In the genomic region with DNA sequence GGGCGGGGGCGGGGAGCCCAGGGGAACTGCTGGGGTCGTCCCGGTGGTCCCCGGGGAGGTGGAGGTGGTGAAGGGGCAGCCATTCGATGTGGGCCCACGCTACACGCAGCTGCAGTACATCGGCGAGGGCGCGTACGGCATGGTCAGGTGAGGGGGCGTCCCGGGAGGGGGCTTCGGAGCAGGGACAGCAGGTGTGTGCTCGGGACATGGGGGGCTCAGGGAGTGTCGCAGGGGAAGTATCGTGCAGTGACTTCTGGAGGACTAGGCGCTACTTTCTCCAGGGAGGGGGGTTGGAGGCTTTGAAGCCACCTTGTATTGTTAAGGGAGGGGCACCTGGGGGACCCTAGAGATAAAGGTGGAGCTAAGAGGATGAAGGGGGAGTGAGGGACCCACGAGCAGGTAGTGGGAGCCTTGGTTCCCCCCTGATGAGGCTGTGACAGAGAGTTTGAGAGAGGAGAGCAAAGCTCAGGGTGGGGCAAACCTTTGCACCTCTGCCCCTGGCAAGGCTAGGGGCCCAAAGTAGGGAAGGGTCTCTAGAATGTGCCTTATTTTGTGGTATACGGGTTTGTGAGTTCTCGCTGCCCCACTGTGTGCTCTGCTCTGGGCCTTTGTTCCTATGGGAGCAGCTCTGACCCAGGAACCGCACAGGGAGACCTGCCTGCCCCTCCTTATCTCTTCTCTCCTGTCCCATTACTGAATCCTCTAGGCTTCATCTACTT, we compare ENCODE assay signal across 8 mouse cellular contexts. TPM values are rescaled to one million over a fixed set of nuclear protein-coding genes. Genes with fewer than 3 reads are reported as not detected.
A peak's percentile ranks its signal among the peaks of the same experiment; 100 is the strongest.
DNase-seq lines count a peak whose midpoint lies in the region; ATAC-seq and TF ChIP-seq lines count a peak whose summit lies in the region.

No protein-coding gene starts in this region.

- TF ChIP-seq CTCF in E14TG2a.4 (conservative IDR thresholded peaks at IDR 0.05; ENCODE audit: low read length), result no peak

- no peaks in the 10 kb centered on the region for H3K9me3 ChIP-seq in E14TG2a.4 (ENCODE audit: low read length)
- no peaks in the 10 kb centered on the region for H3K9me3 ChIP-seq in forebrain, embryonic 11.5 days (ENCODE audit: control insufficient read depth, low read length)
- H3K9me3 ChIP-seq in liver, embryonic 12.5 days (replicated peaks), result no peaks in the 10 kb centered on the region

- no peaks in the 10 kb centered on the region for H3K27me3 ChIP-seq in E14TG2a.4 (ENCODE audit: insufficient read depth, low read length)
- H3K27me3 ChIP-seq in forebrain, embryonic 11.5 days (ENCODE audit: control insufficient read depth, insufficient read depth, low read length), result no peaks in the 10 kb centered on the region
- H3K27me3 ChIP-seq in liver, embryonic 12.5 days (replicated peaks), result no peaks in the 10 kb centered on the region

- under 1% methylated on average over 23 of the region's 24 CpGs for WGBS in forebrain, embryonic 11.5 days
- WGBS in liver, embryonic 12.5 days (ENCODE audit: insufficient replicate concordance), result 1% methylated on average over 23 of the region's 24 CpGs

- peak; percentile 38 to 52 for DNase-seq in cerebellum, adult 18-20 months
- no peak for DNase-seq in cerebellum, postnatal 4 days (ENCODE audit: low spot score in 2 of 2)
- DNase-seq in forebrain, embryonic 11.5 days (ENCODE audit: low spot score), result no peak
- no peak for DNase-seq in embryo, embryonic 10.5 days (ENCODE audit: low spot score)
- no peak for DNase-seq in adrenal gland, postnatal 36 days
- no peak for DNase-seq in adrenal gland, adult (ENCODE audit: inconsistent age in 2 of 2, low spot score in 1 of 2)

- H3K4me3 ChIP-seq in E14TG2a.4 (replicated peaks; ENCODE audit: low read length), result peak overlapping the region; percentile 94
- peak overlapping the region; percentile 73 for H3K4me3 ChIP-seq in forebrain, embryonic 11.5 days (ENCODE audit: low read depth, low read length)
- peak overlapping the region; percentile 81 for H3K4me3 ChIP-seq in liver, embryonic 12.5 days

- peak; percentile 62 for ATAC-seq in forebrain, embryonic 11.5 days (replicated peaks; ENCODE audit: low FRiP score)
- ATAC-seq in liver, embryonic 12.5 days, result peak; percentile 42

- peak overlapping the region; percentile 48 for H3K27ac ChIP-seq in forebrain, embryonic 11.5 days (ENCODE audit: low read depth, low read length)
- peak overlapping the region; percentile 88 for H3K27ac ChIP-seq in liver, embryonic 12.5 days

- H3K9ac ChIP-seq in forebrain, embryonic 11.5 days (ENCODE audit: low read length), result peak overlapping the region; percentile 81
- H3K9ac ChIP-seq in liver, embryonic 12.5 days, result peak overlapping the region; percentile 94

- peak overlapping the region; percentile 91 for H3K4me2 ChIP-seq in forebrain, embryonic 11.5 days (ENCODE audit: low read depth, low read length, severe bottlenecking)
- peak overlapping the region; percentile 100 for H3K4me2 ChIP-seq in liver, embryonic 12.5 days

- H3K4me1 ChIP-seq in E14TG2a.4 (replicated peaks; ENCODE audit: low read depth, low read length), result peaks cover 67% of the 10 kb centered on the region
- H3K4me1 ChIP-seq in forebrain, embryonic 11.5 days (replicated peaks; ENCODE audit: control insufficient read depth, insufficient read depth, low read length), result peaks cover 4% of the 10 kb centered on the region; the same call in 1 of the 2 replicates
- H3K4me1 ChIP-seq in liver, embryonic 12.5 days, result peaks cover 55% of the 10 kb centered on the region

- peaks cover 40% of the 10 kb centered on the region for H3K36me3 ChIP-seq in E14TG2a.4 (ENCODE audit: insufficient read depth, low read length)
- H3K36me3 ChIP-seq in forebrain, embryonic 11.5 days (ENCODE audit: control insufficient read depth, insufficient read depth, low read length), result no peaks in the 10 kb centered on the region
- H3K36me3 ChIP-seq in liver, embryonic 12.5 days, result peaks cover 32% of the 10 kb centered on the region

RNA-seq across cellular contexts. Expression of a gene that starts 0.4 kb away (rescaled TPM):
- polyA plus RNA-seq in forebrain, embryonic 11.5 days (2014; fragmentation: Nextera tagmentation; extraction: Ambion mirVana), result 40.1 and 50.6 TPM in 2 replicates
- polyA plus RNA-seq in liver, embryonic 12.5 days (2016; fragmentation: Nextera tagmentation; extraction: Ambion mirVana), result 23.7 and 25.0 TPM in 2 replicates
- 100 to 1,000 TPM; 129 to 150 TPM for total RNA-seq in adrenal gland, postnatal 36 days (2021)

RNA-seq across cellular contexts. Expression of a gene that starts 6.3 kb away (rescaled TPM):
- 1.5 and 1.9 TPM in 2 replicates for polyA plus RNA-seq in forebrain, embryonic 11.5 days (2014; fragmentation: Nextera tagmentation; extraction: Ambion mirVana)
- 0.54 and 0.78 TPM in 2 replicates for polyA plus RNA-seq in liver, embryonic 12.5 days (2016; fragmentation: Nextera tagmentation; extraction: Ambion mirVana)
- total RNA-seq in adrenal gland, postnatal 36 days (2021), result 1 to 10 TPM; 1.3 to 4.7 TPM

RNA-seq across cellular contexts. Expression of a gene that starts 16.9 kb away (rescaled TPM):
- 63.9 and 80.5 TPM in 2 replicates for polyA plus RNA-seq in forebrain, embryonic 11.5 days (2014; fragmentation: Nextera tagmentation; extraction: Ambion mirVana)
- polyA plus RNA-seq in liver, embryonic 12.5 days (2016; fragmentation: Nextera tagmentation; extraction: Ambion mirVana), result 77.2 and 78.5 TPM in 2 replicates
- total RNA-seq in adrenal gland, postnatal 36 days (2021), result 100 to 1,000 TPM in 1 of 2 experiments, 10 to 100 TPM in 1; 88.9 to 157 TPM

RNA-seq across cellular contexts. Expression of a gene that starts 21.5 kb away (rescaled TPM):
- 0.28 and 0.61 TPM in 2 replicates for polyA plus RNA-seq in forebrain, embryonic 11.5 days (2014; fragmentation: Nextera tagmentation; extraction: Ambion mirVana)
- polyA plus RNA-seq in liver, embryonic 12.5 days (2016; fragmentation: Nextera tagmentation; extraction: Ambion mirVana), result 0.33 and 0.50 TPM in 2 replicates
- under 1 TPM; 0.46 to 0.70 TPM for total RNA-seq in adrenal gland, postnatal 36 days (2021)

RNA-seq across cellular contexts. Expression of a gene that starts 32.5 kb away (rescaled TPM):
- 348 and 392 TPM in 2 replicates for polyA plus RNA-seq in forebrain, embryonic 11.5 days (2014; fragmentation: Nextera tagmentation; extraction: Ambion mirVana)
- polyA plus RNA-seq in liver, embryonic 12.5 days (2016; fragmentation: Nextera tagmentation; extraction: Ambion mirVana), result 191 and 205 TPM in 2 replicates
- 10 to 100 TPM; 81.0 to 86.5 TPM for total RNA-seq in adrenal gland, postnatal 36 days (2021)

Comparison
In these comparisons a context has a peak if more than half of its experiments do, and no peak if none do; other contexts are left out.
1. DNase-seq: peak in cerebellum, adult 18-20 months (2 of 2); none in cerebellum, postnatal 4 days (0 of 2), forebrain, embryonic 11.5 days (single experiment), embryo, embryonic 10.5 days (single experiment), adrenal gland, postnatal 36 days (0 of 2) and adrenal gland, adult (0 of 2).
2. Peak in every context shown above with its lines, with median percentiles within 50 percentile points of each other: H3K4me3 ChIP-seq.